Mouse (Mus musculus) megakaryocyte, embryonic 14.5 days (primary cell): ENCODE measurements around the gene Syne4.

Source experiments
- FLI1 ChIP-seq: IDR thresholded peaks from 2 replicates; pipeline ENCODE4 v1.6.1; 2012; ENCODE audit warnings: low read length, inconsistent platforms, mixed read lengths
- GATA1 ChIP-seq: IDR thresholded peaks from 3 replicates; pipeline ENCODE4 v1.6.1; 2012; ENCODE audit warnings: mixed read lengths, low read length, inconsistent platforms, borderline replicate concordance

- TF ChIP-seq GATA1 (no peak), FLI1 (no peak)
These were observed 33.2 kb downstream of the Syne4 start for GRCm38 (mm10) chr7:30347828-30348227.
